Mouse (Mus musculus) small intestine, adult 2 months (tissue): ENCODE measurements around the gene Stau1.

ENCODE experiments used
- CTCF ChIP-seq: fragments of 200-500 bp; IDR thresholded peaks from 2 replicates; pipeline ENCODE4 v1.5.1; 2012; ENCODE audit warnings: low read depth, mild to moderate bottlenecking, control low read depth, inconsistent platforms, low read length, moderate library complexity, mixed read lengths; ENCODE audit not compliant: insufficient replicate concordance, insufficient read length; ENCODE audit errors: extremely low read depth
- POLR2A ChIP-seq: fragments of 200-500 bp; IDR thresholded peaks from 2 replicates; pipeline ENCODE4 v1.6.1; 2012; ENCODE audit warnings: low read depth, mild to moderate bottlenecking, control low read depth, inconsistent platforms, low read length, moderate library complexity

- no peak for TF ChIP-seq POLR2A
- peak; percentile 44; the same call in 1 of the 2 replicates for TF ChIP-seq CTCF
These were observed 39.3 kb downstream of the Stau1 start for GRCm38 (mm10) chr2:166956805-166957204.
